ENCODE assay signal across 28 mouse cellular contexts in genomic region chr2:138378855-138379254, GRCm38 (mm10).
"Had no signal": no experiment of that assay in that cellular context is flagged by ENCODE, and none has a peak within 500 bp of the region (broad histone marks: within the 10 kb centered on the region; RNA-seq: fewer than 3 reads in every experiment).

No protein-coding gene starts in this region.

- DNase-seq: gastrocnemius, postnatal 14 days; gastrocnemius, postnatal 36 days; heart, adult 11 months; heart, adult 2 months; heart, postnatal 10 days; heart, postnatal 4 days; kidney, adult 18-20 months; kidney, adult 8-10 months; kidney, postnatal 10 days; kidney, postnatal 25 days; kidney, postnatal 4 days; liver; liver, embryonic 13.5 days; liver, postnatal 0 days had no signal

- H3K4me2 ChIP-seq: heart, embryonic 12.5 days; hindbrain, embryonic 12.5 days; hindbrain, embryonic 14.5 days; intestine, embryonic 15.5 days; limb, embryonic 12.5 days; liver, embryonic 11.5 days; liver, embryonic 13.5 days; liver, embryonic 15.5 days had no signal

- H3K27me3 ChIP-seq: heart, embryonic 12.5 days; hindbrain, embryonic 12.5 days; intestine, embryonic 15.5 days; limb, embryonic 12.5 days; liver, embryonic 13.5 days; liver, embryonic 15.5 days had no signal

- H3K4me3 ChIP-seq: heart, adult 2 months; heart, embryonic 12.5 days; hindbrain, embryonic 10.5 days; hindbrain, embryonic 12.5 days; intestine, embryonic 15.5 days; layer of hippocampus, adult 2 months; left cerebral cortex, adult 2 months; limb, embryonic 10.5 days; limb, embryonic 12.5 days; liver, embryonic 13.5 days; liver, embryonic 15.5 days had no signal

- H3K36me3 ChIP-seq: heart, embryonic 12.5 days; hindbrain, embryonic 10.5 days; hindbrain, embryonic 12.5 days; intestine, embryonic 15.5 days; limb, embryonic 10.5 days; limb, embryonic 12.5 days; liver, embryonic 13.5 days; liver, embryonic 15.5 days had no signal

- H3K9ac ChIP-seq: heart, embryonic 12.5 days; hindbrain, embryonic 12.5 days; hindbrain, embryonic 14.5 days; intestine, embryonic 15.5 days; limb, embryonic 12.5 days; liver, embryonic 13.5 days; liver, embryonic 15.5 days; liver, postnatal 0 days had no signal

- H3K4me1 ChIP-seq: heart, embryonic 12.5 days; hindbrain, embryonic 10.5 days; hindbrain, embryonic 12.5 days; intestine, embryonic 15.5 days; limb, embryonic 10.5 days; limb, embryonic 12.5 days; liver, embryonic 13.5 days; liver, embryonic 15.5 days had no signal

- H3K9me3 ChIP-seq: heart, embryonic 12.5 days; hindbrain, embryonic 10.5 days; hindbrain, embryonic 12.5 days; intestine, embryonic 15.5 days; limb, embryonic 10.5 days; limb, embryonic 12.5 days; liver, embryonic 13.5 days; liver, embryonic 15.5 days had no signal

- H3K27ac ChIP-seq: heart, adult 2 months; hindbrain, embryonic 10.5 days; hindbrain, embryonic 12.5 days; hindbrain, embryonic 14.5 days; intestine, embryonic 15.5 days; layer of hippocampus, adult 2 months; left cerebral cortex, adult 2 months; limb, embryonic 10.5 days; limb, embryonic 12.5 days; liver, embryonic 13.5 days; liver, embryonic 15.5 days had no signal

- ATAC-seq: hindbrain, embryonic 16.5 days; inflammation-experienced regulatory T-cells, adult 6 months; intestine, embryonic 15.5 days; intestine, postnatal 0 days; liver, postnatal 0 days had no signal
